19 mouse cellular contexts compared by ENCODE assay signal in genomic region chr12:37434466-37434865, GRCm38 (mm10).
DNase-seq lines count a peak whose midpoint lies in the region; ATAC-seq and TF ChIP-seq lines count a peak whose summit lies in the region.
"Had no signal": no experiment of that assay in that cellular context is flagged by ENCODE, and none has a peak within 500 bp of the region (broad histone marks: within the 10 kb centered on the region; RNA-seq: fewer than 3 reads in every experiment).

No protein-coding gene starts in this region.

- H3K4me3 ChIP-seq in lung, embryonic 14.5 days (ENCODE audit: low read depth, low read length) = no peak overlapping the region
- no peak overlapping the region for H3K4me3 ChIP-seq in lung, embryonic 16.5 days (ENCODE audit: low read length)

- H3K27me3 ChIP-seq in lung, embryonic 14.5 days (ENCODE audit: insufficient read depth, low read length) = no peaks in the 10 kb centered on the region
- no peaks in the 10 kb centered on the region for H3K27me3 ChIP-seq in lung, embryonic 16.5 days (ENCODE audit: control insufficient read depth, insufficient read depth, low read depth, low read length)
- H3K27me3 ChIP-seq: CH12.LX had no signal

- no peak for TF ChIP-seq CTCF in lung, embryonic 14.5 days (IDR thresholded peaks at IDR 0.05; ENCODE audit: low read depth)

- H3K27ac ChIP-seq in lung, embryonic 14.5 days (ENCODE audit: low read depth) = no peak overlapping the region
- no peak overlapping the region for H3K27ac ChIP-seq in lung, embryonic 16.5 days (ENCODE audit: low read length)

- no peaks in the 10 kb centered on the region for H3K36me3 ChIP-seq in lung, embryonic 14.5 days (ENCODE audit: insufficient read depth)
- no peaks in the 10 kb centered on the region for H3K36me3 ChIP-seq in lung, embryonic 16.5 days (ENCODE audit: control insufficient read depth, insufficient read depth, low read length)
- H3K36me3 ChIP-seq: G1E had no signal

- H3K4me2 ChIP-seq in lung, embryonic 14.5 days = no peak overlapping the region
- no peak overlapping the region for H3K4me2 ChIP-seq in lung, embryonic 16.5 days (ENCODE audit: low read depth, low read length)

- H3K9me3 ChIP-seq in lung, embryonic 14.5 days (ENCODE audit: low read depth, low read length) = no peaks in the 10 kb centered on the region
- no peaks in the 10 kb centered on the region for H3K9me3 ChIP-seq in lung, embryonic 16.5 days (ENCODE audit: control insufficient read depth, low read length)

- no peak overlapping the region for H3K9ac ChIP-seq in lung, embryonic 14.5 days
- no peak overlapping the region for H3K9ac ChIP-seq in lung, embryonic 16.5 days (ENCODE audit: low read length)

- DNase-seq in lung, embryonic 14.5 days = peak; percentile 65
- DNase-seq in lung, postnatal 4 days = no peak
- DNase-seq in lung, postnatal 10 days = no peak
- DNase-seq: adrenal gland, adult 2 months; adrenal gland, adult 8-10 months; adrenal gland, postnatal 10 days; adrenal gland, postnatal 14 days; adrenal gland, postnatal 25 days; adrenal gland, postnatal 36 days; B cell, adult 2 months; cerebellum, adult 11 months; cerebellum, adult 11-12 months; cerebellum, adult 18-20 months had no signal

- ATAC-seq in lung, embryonic 14.5 days (ENCODE audit: insufficient read depth) = peak; percentile 65; the same call in 1 of the 2 replicates
- peak; percentile 45; the same call in 1 of the 2 replicates for ATAC-seq in lung, embryonic 16.5 days (ENCODE audit: low read depth)
- ATAC-seq: activated CD4-positive, CD25-positive, alpha-beta regulatory T cell, adult 4 months; CD4-positive, CD25-positive, alpha-beta regulatory T cell, adult 4 months; Patski had no signal

- 32% methylated on average over 1 of the region's 1 CpGs for WGBS in lung, embryonic 14.5 days
- WGBS in lung, embryonic 16.5 days = 25% methylated on average over 1 of the region's 1 CpGs

- no peaks in the 10 kb centered on the region for H3K4me1 ChIP-seq in lung, embryonic 14.5 days (ENCODE audit: insufficient read depth)
- no peaks in the 10 kb centered on the region for H3K4me1 ChIP-seq in lung, embryonic 16.5 days (replicated peaks; ENCODE audit: control insufficient read depth, insufficient read depth, low read length)
